Mouse (Mus musculus): ENCODE data around the gene Camta1.

GRCm38 (mm10) chr4:151229073-151229472, 632.6 kb downstream of the Camta1 start:
- TF ChIP-seq CTCF (conservative IDR thresholded peaks at IDR 0.05; ENCODE audit: insufficient read depth, insufficient read length, low read depth, low read length) = no peak
- TF ChIP-seq POLR2A (IDR thresholded peaks at IDR 0.05; ENCODE audit: low read depth, low read length) = no peak
